Mouse (Mus musculus): ENCODE measurements at regions not wholly inside any gene's neighbourhood (a gene's known extent, or its start where the extent isn't known, plus 50 kb on each side); places are given as distances from the start of the nearest gene placed in this dataset.

DNA sequence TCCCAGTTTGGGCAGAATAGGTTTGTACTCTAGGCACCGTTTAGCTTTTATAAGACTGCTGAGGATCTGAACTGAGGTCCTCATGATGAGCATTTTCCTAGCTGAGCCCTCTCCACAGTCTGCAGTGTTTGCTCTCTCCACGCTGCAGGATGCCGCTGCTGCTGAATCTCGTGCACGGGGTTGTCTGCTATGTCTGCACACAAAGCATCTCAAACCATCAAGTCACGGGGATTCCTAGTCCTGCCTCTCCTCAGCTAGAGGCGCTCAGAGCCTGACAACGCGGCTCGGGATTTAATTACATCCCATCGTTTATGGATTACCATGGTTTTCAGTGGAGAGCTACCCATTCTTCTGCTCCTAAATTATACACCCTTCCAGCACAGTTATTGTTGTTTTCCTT lies 175.6 kb downstream of the Rnf144b start:
- in situ Hi-C loops (cut with MseI, MboI), result loop anchor here in 1 of 2 experiments (25.0 kb wide), 1 partner anchor 461 kb away; no protein-coding TSS in a partner anchor

DNA sequence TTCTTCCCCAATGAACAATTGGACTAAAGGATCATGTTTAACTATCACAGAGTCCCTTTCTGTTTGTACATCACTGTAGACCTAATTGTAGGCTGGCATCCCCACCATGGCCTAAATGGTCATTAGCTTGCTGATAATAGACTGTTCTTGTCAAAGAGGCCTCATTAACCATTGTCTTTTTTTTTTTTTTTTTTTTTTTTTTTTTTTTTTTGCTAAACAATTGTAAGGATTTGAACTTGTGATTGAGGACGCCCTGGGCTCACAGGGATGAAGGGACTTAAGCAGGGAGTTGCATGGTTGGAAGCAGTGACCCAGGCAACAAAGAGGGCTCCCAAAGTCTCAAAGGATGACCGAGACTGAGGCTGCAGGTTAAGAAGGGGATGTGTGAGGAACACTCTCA lies 178.0 kb downstream of the Rnf144b start:
- in situ Hi-C loops (cut with MseI, MboI), result no loop called here

DNA sequence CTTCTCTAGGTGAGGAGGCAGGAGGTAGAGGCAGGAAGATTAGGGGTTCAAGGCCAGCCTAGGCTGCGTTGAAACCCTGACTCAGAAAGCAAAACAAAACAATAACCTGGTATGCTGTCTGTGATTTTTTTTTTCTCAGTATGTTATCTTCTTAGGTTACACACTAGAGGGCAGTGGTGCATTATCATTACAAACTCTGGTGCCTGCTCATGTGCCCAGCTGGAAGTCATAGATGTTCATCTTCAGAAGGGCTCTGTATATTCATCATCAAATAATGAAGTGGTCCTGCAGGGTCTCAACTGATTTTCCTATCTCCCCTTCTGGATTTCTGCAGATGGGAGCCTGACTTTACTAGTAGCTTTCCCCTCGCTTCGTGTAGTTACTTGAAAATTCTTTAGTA lies 178.6 kb downstream of the Rnf144b start:
- in situ Hi-C loops (cut with MseI, MboI), result no loop called here

DNA sequence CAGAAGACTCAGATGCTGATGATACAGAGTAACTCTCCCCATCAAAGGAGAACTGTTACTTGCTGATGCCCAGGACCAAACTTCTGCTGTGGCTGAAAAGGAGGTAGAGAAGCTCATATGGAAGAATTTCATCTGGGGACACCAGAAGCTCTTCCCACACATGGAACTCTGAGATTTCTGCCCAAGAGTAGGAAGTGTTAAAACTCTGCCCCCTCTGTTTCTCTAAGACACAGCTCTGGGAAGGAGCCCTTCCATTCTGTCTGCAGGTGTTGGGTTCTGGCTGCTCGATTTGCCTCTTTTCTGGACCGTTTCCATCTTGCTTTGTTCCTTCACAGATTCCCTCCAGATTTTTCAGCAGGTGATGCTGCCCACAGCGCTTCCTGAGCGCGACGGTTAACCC lies 187.0 kb downstream of the Rnf144b start:
- in situ Hi-C loops (cut with MseI, MboI), result no loop called here

DNA sequence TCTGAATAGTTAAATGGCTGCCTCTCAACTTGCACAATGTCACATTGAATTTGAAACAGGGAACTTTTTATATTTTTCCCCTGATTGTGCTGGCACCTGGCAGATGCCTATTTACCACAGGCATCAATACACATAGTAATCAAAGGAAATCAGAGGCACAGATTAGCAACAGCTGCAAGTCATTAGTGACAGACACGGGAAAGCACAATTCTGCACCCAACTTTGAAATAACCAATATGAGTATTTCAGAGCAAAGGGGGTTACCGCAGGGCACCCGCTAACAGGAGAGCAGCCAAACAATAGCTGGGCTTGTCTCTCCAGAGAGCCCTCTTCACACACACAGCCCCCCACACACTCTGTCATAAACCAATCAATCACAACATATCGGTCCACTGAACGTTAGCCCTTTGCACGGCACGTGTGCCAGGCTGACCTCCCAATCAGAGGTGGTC lies 188.3 kb downstream of the Rnf144b start:
- in situ Hi-C loops (cut with MseI, MboI), result no loop called here

DNA sequence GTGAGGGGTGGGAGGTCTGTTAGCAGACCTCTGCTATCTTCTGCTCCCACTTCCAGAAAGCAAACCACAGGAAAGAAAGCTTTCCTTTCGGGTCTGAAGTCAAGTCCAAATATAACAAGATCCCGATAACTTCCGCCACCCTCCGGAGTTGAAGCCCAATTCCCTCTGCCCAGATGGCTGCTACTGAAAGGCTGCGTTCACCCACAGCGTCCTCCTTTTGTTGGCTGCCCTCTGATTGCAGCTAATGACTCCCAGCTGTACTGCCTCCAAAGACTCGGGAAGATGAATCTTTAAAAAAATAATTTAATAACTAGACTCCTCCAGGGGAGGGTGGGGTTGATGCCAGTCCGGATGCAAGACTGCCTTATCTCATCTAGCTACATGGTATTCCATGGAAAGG lies 197.1 kb downstream of the Rnf144b start:
- in situ Hi-C loops (cut with MseI, MboI), result no loop called here

DNA sequence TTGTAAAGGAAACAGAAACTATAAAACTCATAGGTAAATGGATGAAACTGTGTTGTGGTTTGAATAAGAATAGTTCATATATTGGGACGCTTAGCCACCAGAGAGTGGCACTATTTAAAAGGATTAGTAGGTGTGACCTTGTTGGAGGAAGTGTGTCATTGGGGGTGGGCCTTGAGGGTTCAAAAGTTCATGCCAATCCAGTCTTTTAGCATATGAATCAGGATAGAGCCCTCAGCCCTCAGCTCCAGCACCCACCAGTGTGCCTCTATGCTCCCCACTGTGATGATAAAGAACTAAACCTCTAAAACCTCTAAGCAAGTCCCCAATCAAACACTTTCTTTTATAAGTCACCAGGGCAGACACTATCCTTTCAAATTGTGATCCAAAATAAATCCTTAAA lies 199.4 kb downstream of the Rnf144b start:
- in situ Hi-C loops (cut with MseI, MboI), result no loop called here

DNA sequence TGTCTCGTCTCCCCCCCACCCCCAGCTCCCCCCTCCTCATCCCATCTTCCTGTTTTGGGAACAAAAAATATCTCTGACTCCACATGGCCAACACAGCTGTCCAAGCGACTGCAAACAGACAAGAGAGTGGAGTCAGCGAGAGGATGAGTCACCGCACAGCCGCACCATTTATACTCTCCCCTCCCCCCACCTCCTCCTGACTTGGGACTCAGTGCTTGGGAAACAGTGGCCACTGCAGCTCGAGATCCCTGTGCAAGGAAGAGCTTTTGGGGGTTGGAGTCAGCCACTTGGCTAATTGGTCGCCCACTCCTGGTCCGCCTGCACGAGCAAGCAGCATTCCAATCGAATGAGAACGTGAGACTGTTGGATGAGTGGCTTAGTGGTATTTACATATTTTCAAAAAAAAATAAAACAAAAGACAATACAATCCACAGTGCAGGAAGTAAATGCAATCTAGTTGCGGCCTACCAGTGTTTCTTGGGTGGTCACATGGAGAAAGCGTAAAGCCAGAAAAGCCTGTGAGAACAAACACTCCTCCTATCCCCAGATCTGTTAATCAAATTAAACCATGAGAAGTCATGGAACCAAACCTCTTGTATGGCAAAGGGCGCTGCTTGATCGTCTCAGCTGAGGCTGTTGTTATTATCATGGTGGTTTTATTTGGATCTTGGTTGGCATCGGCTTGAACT lies 213.7 kb downstream of the Rnf144b start:
- in situ Hi-C loops (cut with MseI, MboI), result no loop called here

DNA sequence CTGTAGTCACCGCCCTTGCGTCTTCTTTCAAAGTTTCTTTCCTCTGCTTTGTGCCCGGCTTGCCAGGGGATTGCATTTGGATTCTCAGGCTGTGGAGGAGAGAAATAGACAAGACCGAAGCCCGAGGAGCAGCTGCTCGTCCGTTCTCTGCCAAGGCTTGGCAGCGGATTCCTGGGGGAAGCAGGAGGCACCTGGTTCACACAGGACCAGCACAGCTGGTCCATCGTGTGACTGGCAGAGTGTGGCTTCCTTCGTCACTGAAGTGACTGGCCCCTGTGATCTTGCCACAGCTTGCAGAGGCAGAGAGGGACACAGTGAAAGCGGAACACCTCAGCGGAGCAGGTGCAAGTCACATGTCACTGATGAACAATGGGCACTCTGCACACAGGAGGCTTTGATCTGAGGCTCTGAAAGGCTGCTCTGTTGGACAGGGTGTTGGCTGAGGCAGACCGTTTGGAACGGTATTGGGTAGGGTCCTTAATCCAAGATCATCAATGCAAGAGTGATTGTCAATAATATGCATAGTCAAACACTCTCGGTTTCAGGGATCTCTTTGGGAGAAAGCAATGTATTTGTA lies 214.5 kb downstream of the Rnf144b start:
- in situ Hi-C loops (cut with MseI, MboI), result no loop called here

DNA sequence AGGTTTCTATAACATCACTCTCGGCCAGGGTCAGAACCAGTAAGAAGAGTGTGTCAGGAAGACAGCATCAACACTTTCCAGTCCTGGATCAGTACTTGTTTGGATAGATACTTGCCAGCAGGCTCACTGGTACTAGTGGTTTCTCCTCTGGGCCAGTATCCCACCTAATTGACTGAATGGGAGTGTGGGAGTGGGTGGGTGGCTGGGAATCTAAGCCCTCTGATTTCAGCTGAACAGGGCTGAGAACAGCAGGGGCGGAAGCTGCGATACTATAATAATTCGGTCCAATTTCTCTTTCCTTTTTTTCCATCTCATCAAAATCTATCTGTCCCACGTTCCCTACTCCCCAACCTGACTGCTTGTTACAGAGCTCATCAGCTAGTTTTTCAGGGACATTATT lies 217.0 kb downstream of the Rnf144b start:
- in situ Hi-C loops (cut with MseI, MboI), result no loop called here

DNA sequence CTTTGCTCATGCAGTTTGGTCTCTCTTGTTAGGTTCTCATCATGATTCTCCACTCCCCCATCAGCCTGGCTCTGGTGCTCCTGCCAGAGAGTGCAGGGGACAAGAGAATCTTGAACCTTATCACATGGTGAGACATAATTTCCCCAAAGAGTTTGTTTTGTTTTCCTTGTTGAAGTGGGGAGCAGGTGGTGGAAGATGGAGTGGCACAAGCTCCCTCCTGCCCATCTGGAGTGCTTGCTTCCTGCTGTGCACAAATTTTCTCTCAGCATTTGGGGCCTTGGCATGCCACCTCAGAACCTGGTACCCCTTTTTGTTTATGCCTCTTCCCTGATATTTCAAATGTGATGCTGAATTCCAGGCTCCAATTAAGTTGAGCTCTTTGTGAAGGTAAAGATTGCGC lies 219.9 kb downstream of the Rnf144b start:
- in situ Hi-C loops (cut with MseI, MboI), result loop anchor here in 1 of 2 experiments (10.0 kb wide), 1 partner anchor 232 kb away; no protein-coding TSS in a partner anchor

DNA sequence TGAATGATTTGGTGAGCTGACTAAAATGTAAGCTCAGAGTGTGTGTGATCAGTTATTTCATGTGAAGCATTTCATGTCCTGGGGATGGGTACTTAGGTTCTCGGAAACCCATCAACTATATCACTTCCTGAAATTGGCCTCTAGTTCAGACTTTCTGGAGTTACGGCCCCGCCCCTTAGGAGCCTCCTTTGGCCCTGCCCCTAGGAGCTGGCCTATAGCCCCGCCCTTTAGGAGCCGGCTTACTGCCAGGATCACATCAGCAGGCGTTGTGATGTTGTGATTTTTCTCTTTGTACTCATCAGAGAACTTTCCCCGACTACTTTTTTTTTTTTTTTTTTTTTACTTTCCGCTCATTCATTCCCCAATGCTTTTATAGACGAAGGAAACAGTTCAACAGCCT lies 223.1 kb downstream of the Rnf144b start:
- in situ Hi-C loops (cut with MseI, MboI), result loop anchor here in 1 of 2 experiments (10.0 kb wide), 1 partner anchor 229 kb away; no protein-coding TSS in a partner anchor

DNA sequence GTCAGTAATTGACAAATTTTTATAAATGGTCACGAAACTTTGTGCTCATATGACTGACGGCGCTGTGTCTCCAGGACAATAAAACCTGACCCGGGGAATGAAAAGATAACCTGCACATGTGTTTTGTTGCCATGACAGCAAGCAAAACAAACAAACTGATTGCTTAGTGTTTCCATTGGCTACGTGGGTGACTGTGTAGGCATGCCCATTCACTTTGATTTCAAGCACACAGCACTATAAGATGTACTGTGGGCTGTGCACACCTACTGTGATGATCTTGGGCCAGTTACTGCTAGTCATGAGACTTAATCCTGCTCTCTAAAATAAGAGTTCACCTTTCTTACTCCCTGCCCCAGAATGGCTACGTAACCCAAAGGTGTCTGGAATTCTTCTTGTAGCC lies 225.4 kb downstream of the Rnf144b start:
- in situ Hi-C loops (cut with MseI, MboI), result loop anchor here in 1 of 2 experiments (10.0 kb wide), 1 partner anchor 227 kb away; no protein-coding TSS in a partner anchor

DNA sequence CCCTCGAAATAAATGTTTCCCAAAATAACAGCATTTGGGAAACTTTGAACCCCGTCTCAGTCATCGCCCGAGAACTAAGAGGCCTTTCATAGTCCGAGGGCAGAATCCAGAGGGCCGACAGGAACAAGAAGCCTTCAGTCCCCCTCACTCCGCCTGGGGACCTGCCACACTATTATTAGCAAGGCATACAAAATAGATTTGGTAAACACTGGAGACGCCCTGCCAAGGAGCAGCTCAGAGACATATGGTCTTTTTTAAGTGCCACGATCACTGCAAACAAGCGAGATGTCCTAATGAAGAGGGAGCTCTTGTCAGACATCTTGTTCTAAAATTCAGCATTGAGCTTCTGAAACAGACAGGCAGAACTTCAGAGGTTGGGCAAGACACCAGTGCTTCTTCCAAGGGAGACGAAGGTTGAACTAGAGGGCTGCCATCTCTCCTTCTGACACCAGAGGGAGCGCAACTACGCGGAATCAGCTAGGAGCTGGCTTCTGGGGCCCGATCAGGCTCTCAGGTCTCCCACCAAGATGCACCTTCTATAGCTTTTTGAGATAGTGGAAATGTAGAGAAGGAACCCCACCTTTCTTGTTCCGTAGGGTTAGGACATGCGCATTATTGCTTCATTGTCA lies 226.2 kb downstream of the Rnf144b start:
- in situ Hi-C loops (cut with MseI, MboI), result loop anchor here in 1 of 2 experiments (10.0 kb wide), 1 partner anchor 226 kb away; no protein-coding TSS in a partner anchor

DNA sequence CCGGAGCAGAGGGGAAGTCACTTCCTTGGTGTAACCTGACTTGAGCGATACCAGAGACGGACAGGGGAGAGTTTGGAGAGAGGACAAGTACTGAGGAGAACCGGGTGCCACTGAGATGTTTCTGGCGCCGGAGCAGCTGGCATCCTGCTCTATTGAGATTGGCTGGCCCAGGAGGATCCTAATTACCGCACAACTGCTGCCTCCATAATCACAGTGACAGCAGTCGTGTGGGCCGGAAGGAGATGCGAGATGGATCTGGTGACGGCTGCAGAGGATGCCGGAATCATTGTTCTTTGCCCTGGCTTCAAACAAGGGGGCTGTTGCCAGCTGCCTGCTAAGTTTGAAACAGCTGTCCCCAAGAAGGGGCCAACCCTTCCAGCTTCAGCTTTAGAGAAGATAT lies 232.0 kb downstream of the Rnf144b start:
- in situ Hi-C loops (cut with MseI, MboI), result no loop called here

DNA sequence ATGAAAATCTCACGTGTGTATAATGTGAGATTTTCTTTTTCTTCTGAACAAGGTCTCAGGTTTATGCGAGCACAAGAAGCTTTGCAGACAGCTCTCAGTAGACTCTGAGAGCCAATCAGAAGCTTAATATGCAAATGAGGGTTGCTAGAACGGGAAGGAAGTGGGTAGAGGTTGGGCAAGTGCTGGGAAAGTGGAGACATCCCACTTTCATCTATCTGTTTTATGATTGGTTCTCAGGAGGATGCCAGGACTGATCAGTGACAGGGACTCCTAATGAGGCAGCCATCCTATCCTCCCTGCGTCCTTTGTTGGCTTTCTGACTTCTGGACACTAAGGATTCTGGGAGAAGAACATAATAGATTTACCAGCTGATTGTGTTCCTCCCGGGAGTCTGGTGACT lies 232.7 kb downstream of the Rnf144b start:
- in situ Hi-C loops (cut with MseI, MboI), result no loop called here

DNA sequence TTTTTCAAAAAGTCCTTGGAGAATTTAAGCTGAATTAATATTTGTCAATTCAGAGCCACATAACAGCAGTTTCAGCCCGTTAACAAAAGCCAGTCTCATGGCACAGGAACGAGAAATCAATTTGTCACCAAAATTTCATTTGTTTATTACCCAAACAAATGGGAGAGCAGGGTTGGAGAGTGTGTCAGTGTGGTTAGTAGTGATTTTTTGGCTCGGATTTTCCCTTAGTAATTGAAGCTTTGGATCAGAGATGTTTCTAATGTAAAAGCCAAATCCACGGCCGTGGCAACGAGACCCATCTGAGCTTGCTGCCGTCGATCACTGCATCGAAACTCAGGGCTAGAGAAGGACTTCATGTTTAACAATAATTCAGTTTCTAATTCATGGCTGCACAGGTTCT lies 236.5 kb downstream of the Rnf144b start:
- in situ Hi-C loops (cut with MseI, MboI), result no loop called here

DNA sequence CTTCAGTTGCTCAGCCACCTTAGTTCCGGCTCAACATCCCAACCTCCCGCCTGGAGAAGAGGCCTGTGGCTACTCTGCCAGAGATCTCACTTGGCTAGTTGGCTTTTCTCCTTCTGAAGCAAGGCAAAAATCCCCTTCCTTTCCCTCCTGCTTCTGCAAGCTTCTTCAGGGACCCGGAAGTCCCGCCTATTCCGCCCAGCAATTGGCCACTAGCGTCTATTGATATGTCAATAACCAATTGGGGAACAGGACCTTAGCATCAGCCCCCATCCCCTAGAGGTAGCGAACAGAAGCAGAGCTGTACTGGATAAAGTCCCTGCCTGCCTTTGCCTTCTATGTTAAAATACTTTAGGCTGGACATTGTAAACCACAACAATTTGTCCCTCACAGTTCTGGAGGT lies 243.3 kb downstream of the Rnf144b start:
- in situ Hi-C loops (cut with MseI, MboI), result no loop called here

DNA sequence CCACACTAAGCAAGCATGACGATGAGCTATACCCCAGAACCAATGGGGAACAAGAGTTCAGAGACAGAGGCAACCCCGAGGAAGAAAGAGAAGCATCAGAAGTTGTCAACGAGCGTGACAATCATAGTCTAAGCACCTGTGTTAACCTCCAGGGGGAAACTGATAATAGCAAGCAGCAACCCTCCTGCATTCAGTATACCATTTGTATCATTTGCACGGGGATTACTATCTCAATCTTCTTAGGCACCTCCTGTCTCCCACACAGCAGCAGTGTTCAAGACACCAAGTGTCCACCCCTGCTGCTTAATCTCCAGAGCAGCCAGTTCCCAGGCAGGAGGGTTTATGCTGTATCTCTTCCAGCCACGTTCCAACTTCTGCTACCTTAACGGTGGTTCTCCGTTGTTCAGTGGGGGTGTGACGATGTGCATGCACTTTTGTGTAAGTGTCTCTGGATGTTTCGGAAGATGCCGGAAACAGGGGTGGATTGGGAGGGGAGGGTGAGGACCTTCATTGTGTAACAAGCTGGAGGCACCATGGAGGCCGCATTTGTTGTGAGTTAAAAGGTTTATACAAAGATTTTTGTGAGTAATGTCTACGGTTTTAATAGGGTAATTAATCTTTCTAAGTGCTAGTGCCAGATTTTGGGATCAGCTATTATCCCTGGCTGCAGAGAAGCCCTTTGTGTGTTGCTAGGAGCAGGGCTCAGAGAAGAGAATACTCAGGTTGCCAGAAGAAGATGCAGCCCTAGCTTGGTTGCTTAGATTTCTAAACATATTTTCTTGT lies 245.8 kb downstream of the Rnf144b start:
- in situ Hi-C loops (cut with MseI, MboI), result no loop called here

DNA sequence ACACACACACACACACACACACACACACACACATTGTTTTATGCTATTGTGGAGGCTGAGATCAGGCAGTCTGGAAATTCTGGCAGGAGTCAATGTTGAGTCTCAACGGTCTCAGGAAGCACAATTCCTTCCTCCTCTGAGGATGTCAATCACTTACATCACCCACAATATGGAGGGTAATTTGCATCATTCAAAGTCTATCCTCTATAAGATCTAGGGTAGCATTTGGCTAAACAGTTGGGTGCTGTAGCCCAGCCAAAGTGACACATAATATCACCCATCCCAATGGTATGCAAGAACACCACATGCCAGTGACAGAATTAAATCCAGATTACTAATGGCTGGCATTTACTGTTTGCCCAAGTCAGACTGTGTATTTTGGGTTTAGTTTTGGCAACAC lies 252.1 kb downstream of the Rnf144b start:
- in situ Hi-C loops (cut with MseI, MboI), result no loop called here

DNA sequence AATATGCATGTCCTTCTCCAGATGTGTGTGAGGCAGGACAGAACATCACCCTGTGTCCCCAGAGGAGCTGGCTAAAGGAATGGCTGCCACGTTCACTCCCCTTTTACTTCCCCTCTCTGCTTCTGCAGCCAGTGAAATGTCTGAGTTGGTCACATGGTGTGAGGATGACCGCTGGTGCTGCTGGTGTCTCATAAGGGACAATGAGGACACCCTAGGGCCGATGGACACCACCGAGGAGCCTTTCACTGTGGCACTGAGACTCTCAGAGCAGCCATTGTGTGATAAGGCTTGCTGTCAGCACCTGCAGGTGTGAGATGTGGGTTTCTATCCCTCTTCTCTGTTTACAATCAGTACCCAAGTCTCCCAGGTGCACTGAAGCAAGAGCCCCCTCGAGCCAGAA lies 268.6 kb downstream of the Rnf144b start:
- in situ Hi-C loops (cut with MseI, MboI), result no loop called here

DNA sequence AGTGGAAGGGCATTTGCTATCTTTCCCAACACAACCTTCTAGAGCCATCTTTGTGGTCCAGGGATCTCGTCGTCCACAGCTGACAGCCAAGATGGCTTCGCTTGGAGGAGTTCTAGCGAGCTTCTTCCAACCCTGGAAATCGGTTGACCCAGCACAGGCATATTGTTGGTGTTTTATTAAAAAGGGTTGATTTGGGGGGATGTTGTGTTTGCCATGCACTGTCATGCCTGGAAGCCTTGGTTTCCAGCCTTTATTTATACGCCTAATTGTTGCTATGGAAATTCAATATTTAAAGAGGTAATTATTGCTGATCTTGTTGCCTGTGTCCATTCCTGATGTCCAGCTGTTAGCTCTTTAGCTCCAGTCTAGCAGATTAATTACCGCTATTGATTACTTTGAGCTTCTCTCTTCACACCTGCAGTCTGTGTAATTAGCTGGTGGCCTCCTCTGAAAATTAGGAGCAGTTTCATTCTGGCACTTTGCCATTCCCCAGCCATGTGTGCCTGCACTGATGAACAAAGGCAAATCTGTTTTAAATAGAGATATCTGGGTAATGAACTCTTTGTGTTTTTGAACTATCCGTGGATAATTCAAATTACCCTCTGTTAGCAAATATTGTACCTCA lies 275.4 kb downstream of the Rnf144b start:
- in situ Hi-C loops (cut with MseI, MboI), result no loop called here
